Mouse (Mus musculus) kidney, adult 9 months (tissue): ENCODE results near the gene Pgp.
"Not testable (repeated sequence)": the region's sequence is repeated elsewhere in the genome, so short reads cannot be mapped to it uniquely, and the experiment has no call there.

ENCODE experiments used
- DNase-seq: peaks from one replicate; pipeline ENCODE4 v3.0.0; 2022

Gene Pgp

GRCm38 (mm10) chr17:24469910-24470602 lies at the start of gene Pgp, which contains the start of gene E4f1:
TSS of gene Pgp (plus strand) at chr17:24470392.
TSS of gene E4f1 (minus strand) at chr17:24470313.
- peak; percentile 99 for DNase-seq

DNA sequence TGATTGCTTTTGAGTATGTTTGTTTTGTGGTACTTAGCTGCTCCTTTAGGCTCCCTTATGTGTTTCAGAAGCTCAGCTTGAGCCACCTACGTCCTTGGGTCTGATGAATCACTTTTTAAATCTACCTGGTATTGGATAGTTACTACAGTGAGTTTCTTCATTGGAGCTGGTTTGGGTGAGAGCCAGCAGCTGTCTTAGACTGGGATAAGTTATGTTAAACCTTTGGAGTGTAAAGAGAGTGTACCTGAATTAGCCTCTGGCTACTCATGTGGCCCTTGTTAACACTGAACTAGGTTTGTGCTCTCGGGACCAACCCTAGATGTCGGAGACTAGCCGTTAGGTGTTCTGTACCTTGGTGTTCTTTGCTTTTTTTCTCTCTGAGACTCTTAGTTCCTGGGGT lies 47.1 kb upstream of the Pgp start:
- DNase-seq: no peak

DNA sequence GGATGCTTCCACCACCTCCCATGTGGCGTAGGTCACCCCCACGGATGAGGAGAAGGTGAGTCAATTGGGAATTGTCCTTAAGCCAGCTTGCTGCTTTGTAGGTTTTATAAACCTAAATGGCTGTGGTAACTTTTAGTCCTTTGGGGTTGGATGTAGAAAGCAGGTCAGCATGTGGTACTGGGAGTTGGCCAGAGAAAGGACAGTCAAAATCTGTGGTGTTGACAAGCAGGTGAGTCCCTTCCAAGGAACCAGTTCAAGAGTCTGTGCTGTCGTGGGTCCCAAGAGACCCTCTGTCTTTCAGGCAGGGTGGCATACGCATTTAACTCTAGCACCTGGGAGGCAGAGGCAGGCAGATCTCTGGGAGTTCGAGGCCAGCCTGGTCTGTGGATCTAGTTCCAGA lies 45.7 kb upstream of the Pgp start:
- no peak for DNase-seq

DNA sequence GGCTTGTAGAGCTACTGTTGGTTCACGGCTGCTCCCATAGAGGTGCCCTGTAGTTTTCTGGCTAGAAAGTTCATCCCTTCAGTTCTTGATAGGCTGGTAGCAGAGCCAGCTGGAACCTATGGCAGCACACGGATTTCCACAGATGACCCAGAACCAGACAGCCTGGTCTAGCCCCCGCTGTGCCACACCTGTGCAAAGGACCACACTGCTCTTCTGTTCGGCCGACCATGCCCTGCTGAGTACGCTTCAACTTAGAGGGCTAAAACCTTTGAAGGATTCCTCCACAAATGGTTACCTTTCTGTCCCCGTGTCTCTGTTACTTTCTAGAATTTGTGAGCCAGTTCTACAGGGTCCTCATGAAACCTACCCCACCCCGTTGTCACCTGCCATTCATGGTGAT lies 44.9 kb upstream of the Pgp start:
- not testable (repeated sequence) for DNase-seq

DNA sequence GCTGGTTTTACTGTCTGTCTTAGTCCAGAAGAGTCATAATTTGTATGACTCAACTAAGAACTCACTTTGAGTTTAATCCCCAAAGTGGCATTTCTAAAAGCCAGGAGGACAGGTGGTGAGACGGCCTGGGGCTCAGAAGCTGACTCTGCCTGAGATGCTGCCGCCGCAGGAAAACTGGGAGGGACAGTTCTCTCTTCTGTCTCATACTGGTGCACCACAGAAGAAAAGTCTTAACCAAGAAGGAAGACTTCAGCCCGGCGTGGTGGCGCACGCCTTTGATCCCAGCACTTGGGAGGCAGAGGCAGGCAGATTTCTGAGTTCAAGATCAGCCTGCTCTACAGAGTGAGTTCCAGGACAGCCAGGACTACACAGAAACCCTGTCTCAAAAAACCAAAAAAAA lies 44.3 kb upstream of the Pgp start:
- DNase-seq: no peak

- DNase-seq: peak; percentile 99
Measured at GRCm38 (mm10) chr17:24426471-24427169, 43.6 kb upstream of the Pgp start, which contains the start of gene Eci1. TSS of gene Eci1 (plus strand) at chr17:24426641.

- peak; percentile 49 for DNase-seq
Measured at GRCm38 (mm10) chr17:24427170-24427557, 43.0 kb upstream of the Pgp start.

DNA sequence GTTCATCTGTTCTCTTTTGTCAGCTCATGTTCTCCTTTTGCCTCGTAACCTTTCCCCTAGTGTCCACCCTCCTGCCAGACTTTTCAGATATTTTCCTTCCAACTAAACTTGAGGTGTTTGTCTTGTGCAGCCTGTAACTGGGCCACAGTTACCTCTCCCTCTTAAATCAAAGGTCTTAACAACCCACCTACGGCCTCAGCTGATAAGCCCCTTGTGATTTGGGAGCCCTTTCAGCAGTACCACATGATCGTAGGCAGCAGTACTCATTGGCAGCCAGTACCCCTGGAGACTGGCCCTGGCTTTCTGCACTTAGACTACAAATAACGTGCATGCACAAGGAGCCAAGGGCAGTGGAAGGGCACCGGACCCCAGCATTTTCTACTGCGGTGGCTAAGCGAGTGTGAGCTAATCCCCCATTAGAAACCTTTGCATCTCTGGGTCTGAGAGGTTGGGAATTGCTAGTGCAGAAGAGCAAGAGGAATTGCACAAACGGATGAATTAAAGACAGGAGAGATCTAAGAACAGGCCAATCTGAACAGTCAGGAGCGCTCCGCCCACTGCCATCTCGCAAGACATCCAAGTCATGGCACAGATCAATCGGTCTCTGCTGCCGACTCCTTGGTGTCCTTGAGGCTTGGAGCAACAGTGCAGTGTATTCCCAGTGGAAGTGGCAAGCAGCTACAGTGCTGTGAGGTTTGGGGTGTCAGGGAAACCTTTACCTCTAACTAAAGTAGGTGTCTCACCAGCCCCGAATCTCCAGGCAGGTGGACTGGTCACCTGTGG lies 40.8 kb upstream of the Pgp start:
- DNase-seq: peak; percentile 82

DNA sequence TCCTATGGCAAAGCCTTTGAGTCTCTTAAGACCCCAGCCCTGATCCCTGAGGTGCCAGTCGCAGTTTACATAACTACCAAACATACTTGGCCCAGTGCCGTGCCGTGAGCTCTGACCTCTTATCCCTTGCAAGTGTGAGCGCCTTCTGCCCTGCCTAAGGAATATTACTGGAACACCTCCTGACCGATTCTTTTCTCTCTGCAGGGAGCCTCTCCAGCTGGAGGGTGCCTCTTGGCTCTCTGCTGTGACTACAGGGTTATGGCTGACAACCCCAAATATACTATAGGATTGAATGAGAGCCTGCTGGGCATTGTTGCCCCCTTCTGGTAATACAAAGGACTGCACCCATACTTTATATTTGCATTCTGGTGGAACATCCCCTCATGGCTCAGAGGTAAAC lies 33.2 kb upstream of the Pgp start:
- DNase-seq: peak; percentile 62

DNA sequence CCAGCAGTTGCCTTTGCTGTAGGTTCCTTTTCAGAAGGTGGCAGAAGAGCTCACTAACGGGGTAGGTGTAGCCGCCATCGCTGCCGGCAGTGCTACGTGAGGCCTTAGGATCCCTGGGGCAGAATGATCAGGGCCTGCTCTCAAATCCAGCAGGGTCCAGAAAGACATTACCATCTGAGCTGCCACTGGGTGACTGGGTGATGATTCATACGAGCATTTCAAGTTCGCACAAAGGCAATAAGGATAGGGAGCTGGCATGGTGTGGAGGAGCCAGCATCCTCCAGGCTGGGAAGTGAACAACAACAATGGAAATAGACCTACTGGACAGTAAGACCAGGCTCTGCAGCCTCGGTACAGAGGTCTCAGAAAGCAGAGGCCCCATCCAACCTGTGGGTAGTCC lies 29.8 kb upstream of the Pgp start:
- DNase-seq: no peak

DNA sequence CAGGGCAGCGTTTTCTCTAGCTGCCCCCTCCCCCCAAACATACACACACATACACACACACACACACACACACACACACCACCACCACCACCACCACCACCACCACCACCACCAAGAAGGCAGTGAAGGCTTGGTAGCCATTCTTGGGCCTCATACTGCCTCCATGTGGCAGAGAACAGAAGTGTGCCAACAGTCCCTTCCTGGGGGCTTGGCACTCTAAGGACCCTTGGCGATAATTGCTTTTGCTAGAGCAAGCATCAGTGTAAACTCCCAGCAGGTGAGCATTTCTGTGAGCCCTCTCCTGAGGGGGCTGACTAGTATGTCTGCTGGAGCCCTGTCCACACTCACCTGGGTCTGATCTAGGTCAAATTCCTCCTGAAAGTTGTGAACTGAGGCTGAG lies 29.0 kb upstream of the Pgp start:
- DNase-seq: no peak

GRCm38 (mm10) chr17:24442107-24442506 lies 28.1 kb upstream of the Pgp start:
- peak; percentile 27 for DNase-seq

- no peak for DNase-seq
Measured at GRCm38 (mm10) chr17:24442632-24443155, 27.5 kb upstream of the Pgp start, which contains the start of gene Dnase1l2. TSS of gene Dnase1l2 (minus strand) at chr17:24443105.

DNA sequence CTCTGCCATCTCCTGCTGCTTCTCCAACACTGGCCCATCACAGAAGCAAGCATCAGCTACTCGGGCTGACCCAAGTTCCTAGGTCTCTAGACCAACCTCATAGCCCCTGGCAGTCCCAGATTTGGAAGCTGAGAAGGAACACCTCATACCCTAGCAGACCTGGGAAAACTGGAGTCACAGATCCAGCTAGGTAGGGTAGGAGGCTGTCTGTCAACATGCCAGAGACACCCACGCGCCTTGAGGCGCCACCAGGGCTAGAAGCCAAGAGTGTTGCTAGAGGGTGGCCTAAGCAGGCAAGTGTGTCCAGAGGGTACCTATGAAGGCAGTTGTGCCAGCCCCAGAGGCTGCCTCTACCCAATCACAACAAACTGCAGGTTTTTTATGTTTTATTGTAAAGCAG lies 26.8 kb upstream of the Pgp start:
- peak; percentile 34 for DNase-seq

- no peak for DNase-seq
Measured at GRCm38 (mm10) chr17:24446590-24446989, 23.6 kb upstream of the Pgp start.

GRCm38 (mm10) chr17:24449507-24449906 lies 20.7 kb upstream of the Pgp start:
- DNase-seq: no peak

DNA sequence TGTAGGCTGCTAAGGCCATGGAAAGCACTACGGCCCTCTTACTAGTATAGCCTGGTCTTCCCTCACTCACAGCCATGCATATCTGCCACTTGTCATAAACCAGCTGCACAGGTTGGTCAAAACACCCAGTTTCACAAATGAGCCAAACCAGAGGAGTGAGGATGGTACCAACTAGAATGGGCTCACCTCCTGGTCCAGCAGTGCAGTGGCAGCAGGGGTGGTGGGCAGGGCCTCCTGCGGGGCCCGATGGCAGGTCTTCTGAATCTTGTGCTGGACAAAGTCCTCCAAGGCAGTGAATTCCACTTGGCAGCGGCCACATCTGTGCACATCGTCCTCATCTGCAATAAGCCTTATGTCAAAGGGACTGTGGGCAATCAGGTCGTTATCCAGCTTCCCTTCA lies 19.0 kb upstream of the Pgp start:
- no peak for DNase-seq

DNA sequence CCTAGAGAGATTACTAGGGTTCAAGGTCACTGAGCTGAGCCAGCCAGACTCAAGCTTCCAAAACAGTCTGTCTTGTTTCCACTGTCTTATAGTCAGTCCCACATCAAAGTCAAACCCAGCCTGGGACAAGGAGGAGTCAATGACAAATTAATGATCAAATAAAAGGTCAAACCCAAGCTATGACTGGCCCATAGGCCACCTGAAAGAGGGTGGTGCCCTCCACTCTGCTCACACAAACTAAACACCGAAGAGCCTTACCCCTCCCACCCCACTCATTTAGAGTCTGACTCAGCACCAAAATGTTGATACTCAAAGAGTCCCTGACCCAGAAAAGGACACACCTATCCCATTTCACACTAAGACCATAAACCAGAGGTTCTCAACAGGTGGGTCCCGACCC lies 16.8 kb upstream of the Pgp start:
- DNase-seq: peak; percentile 73

- no peak for DNase-seq
Measured at GRCm38 (mm10) chr17:24454218-24454755, 15.9 kb upstream of the Pgp start.

DNA sequence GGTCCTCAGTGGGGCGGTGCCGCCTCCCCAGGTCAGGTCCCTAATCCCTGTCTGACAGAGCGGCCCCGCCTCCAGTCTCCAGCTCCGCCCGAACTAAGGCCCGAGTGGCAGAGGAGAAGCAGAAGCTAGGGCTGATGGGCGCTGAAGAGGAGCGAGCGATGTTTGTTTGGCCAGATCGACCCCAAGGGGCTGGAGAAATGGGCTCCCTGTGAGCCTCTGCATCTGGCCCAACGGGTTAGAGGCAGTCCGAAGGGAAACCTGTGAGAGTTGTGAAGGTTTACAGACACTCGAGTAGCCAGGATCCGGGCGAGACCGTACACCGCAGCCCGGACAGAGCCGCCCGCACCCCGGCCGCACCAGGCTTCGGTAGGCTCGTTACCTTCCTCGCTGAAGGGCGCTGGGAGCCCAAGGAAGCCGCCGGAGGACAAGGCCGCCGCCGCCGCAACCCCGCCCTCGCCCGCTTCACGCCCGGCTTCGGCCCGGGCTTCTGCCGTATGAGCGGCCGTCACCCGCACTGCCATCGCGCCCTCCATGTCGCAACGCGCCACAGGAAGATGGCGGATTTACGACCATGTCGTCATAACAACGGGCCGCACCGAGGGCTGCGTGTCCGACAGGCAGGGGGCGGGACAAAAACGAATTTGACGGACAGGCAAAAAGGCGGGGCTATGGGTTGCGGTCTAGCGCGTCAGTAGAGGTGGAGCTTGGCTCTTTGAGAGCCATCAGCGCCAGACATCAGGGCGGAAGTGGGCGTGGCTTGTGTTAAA lies 15.3 kb upstream of the Pgp start:
- peak; percentile 100 for DNase-seq

- DNase-seq: not testable (repeated sequence)
Measured at GRCm38 (mm10) chr17:24455523-24456206, 14.5 kb upstream of the Pgp start.

- DNase-seq: peak; percentile 63
Measured at GRCm38 (mm10) chr17:24461580-24461979, 8.6 kb upstream of the Pgp start.
